Mouse (Mus musculus): ENCODE results near the gene Ptchd1. TPM values are rescaled to one million over a fixed set of nuclear protein-coding genes. Genes with fewer than 3 reads are reported as not detected.

Gene Ptchd1
- total RNA-seq, 2 experiments from 2014 or later = 5.1 to 7.8 TPM

Other genes with a start within 250 kb of the Ptchd1 start
- not detected for gene Gm15155, start 927 bp upstream of the Ptchd1 start, total RNA-seq (2021)